ENCODE assay signal across 8 mouse cellular contexts in genomic region chr9:45633036-45633435, GRCm38 (mm10).
DNase-seq lines count a peak whose midpoint lies in the region; ATAC-seq and TF ChIP-seq lines count a peak whose summit lies in the region.

No protein-coding gene starts in this region.

- no peak overlapping the region for H3K4me3 ChIP-seq in liver, postnatal 0 days (ENCODE audit: low read depth, low read length)
- no peak overlapping the region for H3K4me3 ChIP-seq in liver, embryonic 11.5 days (ENCODE audit: low read depth, low read length)
- no peak overlapping the region for H3K4me3 ChIP-seq in limb, embryonic 13.5 days

- no peaks in the 10 kb centered on the region for H3K4me1 ChIP-seq in liver, postnatal 0 days (ENCODE audit: insufficient read depth)
- H3K4me1 ChIP-seq in liver, embryonic 11.5 days (replicated peaks; ENCODE audit: control insufficient read depth, insufficient read depth, low read length): no peaks in the 10 kb centered on the region
- peaks cover 32% of the 10 kb centered on the region for H3K4me1 ChIP-seq in limb, embryonic 13.5 days

- no peak for ATAC-seq in cerebellum, adult (ENCODE audit: insufficient number of reproducible peaks, low FRiP score, low TSS enrichment)
- ATAC-seq in liver, postnatal 0 days: no peak
- ATAC-seq in liver, embryonic 11.5 days (replicated peaks; ENCODE audit: low FRiP score): no peak
- ATAC-seq in limb, embryonic 13.5 days (ENCODE audit: low FRiP score, low read depth): no peak

- peak; percentile 43 for DNase-seq in cerebellum, adult 11 months
- DNase-seq in liver, postnatal 0 days: peak; percentile 19
- no peak for DNase-seq in liver, embryonic 11.5 days (ENCODE audit: low spot score)
- peak; percentile 61 to 67 for DNase-seq in cerebellum, postnatal 36 days
- no peak for DNase-seq in ovary, postnatal 10 days (ENCODE audit: low spot score)
- DNase-seq in embryo, embryonic 11 days: no peak

- no peak for TF ChIP-seq EP300 in liver, postnatal 0 days (IDR thresholded peaks at IDR 0.05; ENCODE audit: low read depth)

- no peak for TF ChIP-seq CTCF in liver, postnatal 0 days (IDR thresholded peaks at IDR 0.05; ENCODE audit: low read depth)

- no peaks in the 10 kb centered on the region for H3K27me3 ChIP-seq in liver, postnatal 0 days (ENCODE audit: insufficient read depth, low read length)
- no peaks in the 10 kb centered on the region for H3K27me3 ChIP-seq in liver, embryonic 11.5 days (replicated peaks; ENCODE audit: control insufficient read depth, insufficient read depth, low read length)
- H3K27me3 ChIP-seq in limb, embryonic 13.5 days: no peaks in the 10 kb centered on the region

- no peak overlapping the region for H3K9ac ChIP-seq in liver, postnatal 0 days (replicated peaks)
- H3K9ac ChIP-seq in liver, embryonic 11.5 days (ENCODE audit: low read depth, low read length): no peak overlapping the region
- H3K9ac ChIP-seq in limb, embryonic 13.5 days: no peak overlapping the region

- H3K4me2 ChIP-seq in liver, postnatal 0 days (ENCODE audit: low read depth, low read length): no peak overlapping the region
- no peak overlapping the region for H3K4me2 ChIP-seq in liver, embryonic 11.5 days
- H3K4me2 ChIP-seq in limb, embryonic 13.5 days (replicated peaks): peak overlapping the region; percentile 27; the same call in 1 of the 2 replicates

- no peak overlapping the region for H3K27ac ChIP-seq in liver, postnatal 0 days (ENCODE audit: low read depth)
- no peak overlapping the region for H3K27ac ChIP-seq in liver, embryonic 11.5 days (ENCODE audit: low read depth, low read length)
- H3K27ac ChIP-seq in limb, embryonic 13.5 days: peak overlapping the region; percentile 78

- H3K9me3 ChIP-seq in liver, postnatal 0 days (ENCODE audit: low read length): no peaks in the 10 kb centered on the region
- H3K9me3 ChIP-seq in liver, embryonic 11.5 days (ENCODE audit: control insufficient read depth, low read length): no peaks in the 10 kb centered on the region
- H3K9me3 ChIP-seq in limb, embryonic 13.5 days: no peaks in the 10 kb centered on the region

- H3K36me3 ChIP-seq in liver, postnatal 0 days (replicated peaks; ENCODE audit: insufficient read depth, low read length): no peaks in the 10 kb centered on the region
- H3K36me3 ChIP-seq in liver, embryonic 11.5 days (ENCODE audit: control insufficient read depth, insufficient read depth, low read length): no peaks in the 10 kb centered on the region
- H3K36me3 ChIP-seq in limb, embryonic 13.5 days: no peaks in the 10 kb centered on the region

- 54% methylated on average over 2 of the region's 2 CpGs for WGBS in liver, postnatal 0 days (ENCODE audit: insufficient replicate concordance)
- WGBS in liver, embryonic 11.5 days: 71% methylated on average over 2 of the region's 2 CpGs
- WGBS in limb, embryonic 13.5 days: 16% methylated on average over 2 of the region's 2 CpGs

Comparison
In these comparisons a context has a peak if more than half of its experiments do, and no peak if none do; other contexts are left out.
1. DNase-seq: peak in cerebellum, adult 11 months (single experiment), liver, postnatal 0 days (single experiment) and cerebellum, postnatal 36 days (2 of 2); none in liver, embryonic 11.5 days (single experiment), ovary, postnatal 10 days (single experiment) and embryo, embryonic 11 days (single experiment).